Mouse (Mus musculus): ENCODE measurements around the gene Hoxd10. TPM values are rescaled to one million over a fixed set of nuclear protein-coding genes. Genes with fewer than 3 reads are reported as not detected.

The Hoxd10 gene
- polyA plus RNA-seq, 1 experiment from 2014 or later = not detected

- no peak overlapping the region for H3K4me2 ChIP-seq (ENCODE audit: low read length)
- no peaks in the 10 kb centered on the region for H3K36me3 ChIP-seq (ENCODE audit: control insufficient read depth, insufficient read depth, low read length)
- H3K27me3 ChIP-seq (replicated peaks; ENCODE audit: control insufficient read depth, insufficient read depth, low read length) = peaks cover 78% of the 10 kb centered on the region
- H3K9ac ChIP-seq (ENCODE audit: low read depth, low read length) = no peak overlapping the region
- H3K9me3 ChIP-seq (ENCODE audit: control insufficient read depth, low read length) = no peaks in the 10 kb centered on the region
- H3K4me1 ChIP-seq (ENCODE audit: control insufficient read depth, insufficient read depth, low read depth, low read length) = peaks cover 9% of the 10 kb centered on the region
- no peak for ATAC-seq
- no peak overlapping the region for H3K4me3 ChIP-seq (ENCODE audit: low read length)
- 2% methylated on average over 3 of the region's 3 CpGs for WGBS
- no peak overlapping the region for H3K27ac ChIP-seq (ENCODE audit: low read depth, low read length)
Measured at GRCm38 (mm10) chr2:74670632-74671188, 21.0 kb upstream of the Hoxd10 start.

GRCm38 (mm10) chr2:74671847-74672246 lies 19.9 kb upstream of the Hoxd10 start:
- Histone ChIP-seq H3K36me3 (ENCODE audit: control insufficient read depth, insufficient read depth, low read length) (no peaks in the 10 kb centered on the region), H3K27me3 (replicated peaks; ENCODE audit: control insufficient read depth, insufficient read depth, low read length) (peaks cover 76% of the 10 kb centered on the region), H3K4me3 (ENCODE audit: low read length) (no peak overlapping the region), H3K4me2 (ENCODE audit: low read length) (no peak overlapping the region), H3K9me3 (ENCODE audit: control insufficient read depth, low read length) (no peaks in the 10 kb centered on the region), H3K27ac (ENCODE audit: low read depth, low read length) (no peak overlapping the region), H3K9ac (ENCODE audit: low read depth, low read length) (no peak overlapping the region), H3K4me1 (ENCODE audit: control insufficient read depth, insufficient read depth, low read depth, low read length) (peaks cover 9% of the 10 kb centered on the region)
- ATAC-seq = no peak
- WGBS = 6% methylated on average over 5 of the region's 5 CpGs

- H3K27me3 ChIP-seq (replicated peaks; ENCODE audit: control insufficient read depth, insufficient read depth, low read length) = peaks cover 79% of the 10 kb centered on the region
- peak overlapping the region; percentile 25 for H3K4me3 ChIP-seq (ENCODE audit: low read length)
- H3K27ac ChIP-seq (ENCODE audit: low read depth, low read length) = no peak overlapping the region
- no peaks in the 10 kb centered on the region for H3K36me3 ChIP-seq (ENCODE audit: control insufficient read depth, insufficient read depth, low read length)
- peak; percentile 54 for ATAC-seq
- H3K9ac ChIP-seq (ENCODE audit: low read depth, low read length) = no peak overlapping the region
- H3K4me1 ChIP-seq (ENCODE audit: control insufficient read depth, insufficient read depth, low read depth, low read length) = peaks cover 9% of the 10 kb centered on the region
- no peaks in the 10 kb centered on the region for H3K9me3 ChIP-seq (ENCODE audit: control insufficient read depth, low read length)
- H3K4me2 ChIP-seq (ENCODE audit: low read length) = peak overlapping the region; percentile 53
- 2% methylated on average over 39 of the region's 40 CpGs for WGBS
Measured at GRCm38 (mm10) chr2:74672481-74673362, 19.0 kb upstream of the Hoxd10 start.

DNA sequence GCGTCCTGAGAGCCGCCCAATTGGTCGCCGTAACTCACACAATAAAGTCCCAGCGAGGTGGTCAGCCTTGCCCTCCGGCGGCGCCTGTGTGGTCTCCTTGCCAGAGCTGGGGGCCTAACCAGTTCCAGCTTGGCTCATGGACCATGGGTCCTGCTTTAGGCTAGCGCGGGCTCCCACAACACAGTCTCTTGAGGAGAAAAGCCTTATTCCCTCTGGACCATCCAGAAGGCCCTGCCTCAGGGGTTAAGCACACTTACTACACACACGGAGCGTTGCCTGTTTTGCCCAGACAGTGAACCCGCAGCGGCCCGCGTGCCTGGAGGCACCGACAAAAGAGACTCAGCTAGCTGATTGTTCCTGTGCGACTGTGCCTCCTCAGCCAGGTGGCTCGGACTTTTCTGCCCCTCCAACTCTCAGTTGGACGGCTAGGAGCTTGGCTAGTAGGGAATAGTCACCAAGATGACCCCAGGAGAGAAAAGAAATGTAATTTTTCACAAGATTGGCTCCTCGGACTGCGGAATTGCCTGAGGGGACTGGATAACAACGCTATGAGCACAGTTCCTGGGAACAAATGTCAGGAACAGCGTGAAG lies 17.8 kb upstream of the Hoxd10 start:
- no peak for ATAC-seq
- no peak overlapping the region for H3K27ac ChIP-seq (ENCODE audit: low read depth, low read length)
- H3K27me3 ChIP-seq (replicated peaks; ENCODE audit: control insufficient read depth, insufficient read depth, low read length) = peaks cover 77% of the 10 kb centered on the region
- WGBS = 1% methylated on average over 24 of the region's 24 CpGs
- no peak overlapping the region for H3K9ac ChIP-seq (ENCODE audit: low read depth, low read length)
- no peak overlapping the region for H3K4me2 ChIP-seq (ENCODE audit: low read length)
- H3K4me3 ChIP-seq (ENCODE audit: low read length) = no peak overlapping the region
- H3K9me3 ChIP-seq (ENCODE audit: control insufficient read depth, low read length) = no peaks in the 10 kb centered on the region
- peaks cover 3% of the 10 kb centered on the region for H3K4me1 ChIP-seq (ENCODE audit: control insufficient read depth, insufficient read depth, low read depth, low read length)
- no peaks in the 10 kb centered on the region for H3K36me3 ChIP-seq (ENCODE audit: control insufficient read depth, insufficient read depth, low read length)

DNA sequence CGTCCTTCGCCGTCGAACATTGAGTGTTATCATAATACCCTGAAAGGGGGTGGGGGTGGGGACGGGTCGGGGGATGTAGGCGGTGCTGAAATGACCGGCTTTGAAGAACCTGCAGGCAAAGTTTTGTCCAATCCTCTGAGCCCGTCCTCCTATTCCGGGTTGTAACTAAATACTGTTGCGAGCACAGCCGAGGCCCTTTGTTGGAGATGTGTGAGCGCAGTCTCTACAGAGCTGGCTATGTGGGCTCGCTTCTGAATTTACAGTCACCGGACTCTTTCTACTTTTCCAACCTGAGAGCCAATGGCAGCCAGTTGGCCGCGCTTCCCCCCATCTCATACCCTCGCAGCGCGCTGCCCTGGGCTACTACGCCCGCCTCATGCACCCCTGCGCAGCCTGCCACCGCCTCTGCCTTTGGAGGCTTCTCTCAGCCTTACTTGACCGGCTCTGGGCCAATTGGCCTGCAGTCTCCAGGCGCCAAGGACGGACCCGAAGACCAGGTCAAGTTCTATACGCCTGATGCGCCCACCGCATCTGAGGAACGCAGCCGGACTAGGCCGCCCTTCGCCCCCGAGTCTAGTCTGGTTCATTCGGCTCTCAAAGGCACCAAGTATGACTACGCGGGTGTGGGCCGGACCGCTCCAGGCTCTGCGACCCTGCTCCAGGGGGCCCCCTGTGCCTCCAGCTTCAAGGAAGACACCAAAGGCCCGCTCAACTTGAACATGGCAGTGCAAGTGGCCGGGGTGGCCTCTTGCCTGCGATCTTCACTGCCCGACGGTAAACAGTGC lies 16.7 kb upstream of the Hoxd10 start, which contains the start of gene Hoxd12:
Gene Hoxd12 (plus strand): TSS at position 133 of the 785 bp plus-strand sequence.
- Histone ChIP-seq H3K36me3 (ENCODE audit: control insufficient read depth, insufficient read depth, low read length) (no peaks in the 10 kb centered on the region), H3K9ac (ENCODE audit: low read depth, low read length) (no peak within 1 kb of the TSS), H3K4me1 (ENCODE audit: control insufficient read depth, insufficient read depth, low read depth, low read length) (peaks cover 3% of the 10 kb centered on the region), H3K4me2 (ENCODE audit: low read length) (no peak within 1 kb of the TSS), H3K27ac (ENCODE audit: low read depth, low read length) (no peak within 1 kb of the TSS), H3K9me3 (ENCODE audit: control insufficient read depth, low read length) (no peaks in the 10 kb centered on the region), H3K27me3 (replicated peaks; ENCODE audit: control insufficient read depth, insufficient read depth, low read length) (peaks cover 84% of the 10 kb centered on the region), H3K4me3 (ENCODE audit: low read length) (no peak within 1 kb of the TSS)
- ATAC-seq = no peak
- 3% methylated on average over 47 of the region's 47 CpGs for WGBS

DNA sequence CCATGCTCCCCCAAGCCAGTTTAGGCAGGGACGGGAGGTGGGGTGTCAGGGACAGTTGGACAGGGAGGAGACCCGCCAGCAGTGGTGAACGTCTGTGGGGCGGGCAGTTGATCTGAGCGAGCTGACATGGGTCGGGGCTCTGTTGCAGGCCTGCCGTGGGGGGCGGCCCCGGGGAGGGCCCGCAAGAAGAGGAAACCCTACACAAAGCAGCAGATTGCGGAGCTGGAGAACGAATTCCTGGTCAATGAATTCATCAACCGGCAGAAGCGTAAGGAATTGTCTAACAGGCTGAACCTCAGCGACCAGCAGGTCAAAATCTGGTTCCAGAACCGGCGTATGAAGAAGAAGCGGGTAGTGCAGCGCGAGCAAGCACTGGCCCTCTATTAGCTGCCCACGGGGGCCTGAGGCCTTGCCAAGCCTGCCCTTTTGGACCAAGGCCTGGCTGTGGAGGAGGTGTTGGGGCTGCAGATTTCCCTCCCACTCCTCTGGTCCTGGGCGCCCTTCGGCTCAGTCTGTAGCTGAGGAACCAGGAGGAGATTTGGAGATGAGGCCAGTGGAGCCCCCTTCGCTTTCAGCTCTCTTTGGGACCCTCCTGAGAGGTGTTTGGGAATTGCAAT lies 15.9 kb upstream of the Hoxd10 start:
- Histone ChIP-seq H3K4me1 (ENCODE audit: control insufficient read depth, insufficient read depth, low read depth, low read length) (peaks cover 3% of the 10 kb centered on the region), H3K36me3 (ENCODE audit: control insufficient read depth, insufficient read depth, low read length) (no peaks in the 10 kb centered on the region), H3K9me3 (ENCODE audit: control insufficient read depth, low read length) (no peaks in the 10 kb centered on the region), H3K4me2 (ENCODE audit: low read length) (no peak overlapping the region), H3K9ac (ENCODE audit: low read depth, low read length) (no peak overlapping the region), H3K4me3 (ENCODE audit: low read length) (no peak overlapping the region), H3K27ac (ENCODE audit: low read depth, low read length) (no peak overlapping the region), H3K27me3 (replicated peaks; ENCODE audit: control insufficient read depth, insufficient read depth, low read length) (peaks cover 87% of the 10 kb centered on the region)
- no peak for ATAC-seq
- WGBS = 8% methylated on average over 24 of the region's 24 CpGs

- Histone ChIP-seq H3K9ac (ENCODE audit: low read depth, low read length) (no peak overlapping the region), H3K27me3 (replicated peaks; ENCODE audit: control insufficient read depth, insufficient read depth, low read length) (peaks cover 89% of the 10 kb centered on the region), H3K4me2 (ENCODE audit: low read length) (no peak overlapping the region), H3K9me3 (ENCODE audit: control insufficient read depth, low read length) (no peaks in the 10 kb centered on the region), H3K27ac (ENCODE audit: low read depth, low read length) (no peak overlapping the region), H3K4me1 (ENCODE audit: control insufficient read depth, insufficient read depth, low read depth, low read length) (peaks cover 3% of the 10 kb centered on the region), H3K4me3 (ENCODE audit: low read length) (no peak overlapping the region), H3K36me3 (ENCODE audit: control insufficient read depth, insufficient read depth, low read length) (no peaks in the 10 kb centered on the region)
- no peak for ATAC-seq
- WGBS = 4% methylated on average over 9 of the region's 9 CpGs
Measured at GRCm38 (mm10) chr2:74676376-74677052, 15.2 kb upstream of the Hoxd10 start.

DNA sequence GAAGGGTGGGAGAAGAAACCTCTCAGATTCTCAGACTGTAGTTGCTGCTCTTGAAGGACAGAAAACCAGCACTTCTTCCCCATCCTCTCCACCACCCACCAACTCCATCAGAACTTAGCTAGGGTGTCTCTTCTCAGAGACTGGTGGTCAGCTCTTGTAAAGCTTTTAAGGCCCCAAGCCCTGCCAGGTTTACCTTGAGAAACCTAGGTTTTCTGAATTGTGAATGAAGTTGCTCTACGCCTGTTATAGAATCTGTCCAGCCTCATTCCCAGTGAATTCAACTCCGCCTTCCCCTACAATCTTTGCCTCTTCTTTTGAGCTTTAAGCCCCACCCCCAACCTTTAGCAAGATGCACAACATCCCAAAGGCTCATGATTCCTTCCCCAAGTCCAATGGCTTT lies 14.6 kb upstream of the Hoxd10 start:
- H3K4me1 ChIP-seq (ENCODE audit: control insufficient read depth, insufficient read depth, low read depth, low read length) = peaks cover 6% of the 10 kb centered on the region
- H3K9me3 ChIP-seq (ENCODE audit: control insufficient read depth, low read length) = no peaks in the 10 kb centered on the region
- WGBS = 13% methylated on average over 2 of the region's 2 CpGs
- H3K9ac ChIP-seq (ENCODE audit: low read depth, low read length) = no peak overlapping the region
- no peak overlapping the region for H3K4me2 ChIP-seq (ENCODE audit: low read length)
- H3K36me3 ChIP-seq (ENCODE audit: control insufficient read depth, insufficient read depth, low read length) = no peaks in the 10 kb centered on the region
- H3K27ac ChIP-seq (ENCODE audit: low read depth, low read length) = no peak overlapping the region
- no peak for ATAC-seq
- H3K27me3 ChIP-seq (replicated peaks; ENCODE audit: control insufficient read depth, insufficient read depth, low read length) = peaks cover 89% of the 10 kb centered on the region
- no peak overlapping the region for H3K4me3 ChIP-seq (ENCODE audit: low read length)
